Mouse (Mus musculus): ENCODE data around the gene Ppp2r1b.

DNA sequence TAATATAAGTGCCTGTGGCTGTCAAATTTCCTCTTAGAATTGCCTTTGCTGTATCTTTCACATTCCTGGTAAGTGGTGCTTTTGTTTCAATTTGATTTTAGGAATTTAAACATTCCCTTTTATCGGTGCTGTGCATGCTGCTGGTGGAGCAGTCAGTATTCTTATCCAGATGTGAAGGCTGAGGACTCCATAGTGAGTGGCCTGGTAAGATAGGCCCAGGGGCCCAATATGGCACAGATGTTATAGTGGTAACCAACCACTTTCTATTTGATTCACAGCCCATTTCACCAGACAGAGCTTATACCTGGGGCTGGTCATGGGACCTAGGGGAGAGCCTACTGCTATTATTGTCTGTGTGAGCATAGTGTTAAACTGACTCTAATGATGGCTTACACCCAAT is 28.6 kb upstream of the Ppp2r1b start:
- peak; percentile 45; the same call in 2 of the 3 replicates for TF ChIP-seq TAL1 (IDR thresholded peaks at IDR 0.05; ENCODE audit: low read length)
- no peak for TF ChIP-seq GATA1 (IDR thresholded peaks at IDR 0.05; ENCODE audit: low read length)
